Mouse (Mus musculus) ovary, adult 18-20 months (tissue): Measurements from ENCODE around the gene Pla2g4b.
A peak's percentile ranks its signal among the peaks of the same experiment; 100 is the strongest.

ENCODE experiments used
- DNase-seq: peaks from one replicate; pipeline ENCODE4 v3.0.0; 2022; ENCODE audit warnings: low spot score, mixed read lengths

Gene Pla2g4b

GRCm38 (mm10) chr2:120015882-120016281 lies 17.3 kb upstream of the Pla2g4b start:
- DNase-seq = no peak

- no peak for DNase-seq
These were observed 15.6 kb upstream of the Pla2g4b start for GRCm38 (mm10) chr2:120017599-120017998.

- DNase-seq = peak; percentile 87
These were observed 8.9 kb upstream of the Pla2g4b start for GRCm38 (mm10) chr2:120024337-120024736.

DNA sequence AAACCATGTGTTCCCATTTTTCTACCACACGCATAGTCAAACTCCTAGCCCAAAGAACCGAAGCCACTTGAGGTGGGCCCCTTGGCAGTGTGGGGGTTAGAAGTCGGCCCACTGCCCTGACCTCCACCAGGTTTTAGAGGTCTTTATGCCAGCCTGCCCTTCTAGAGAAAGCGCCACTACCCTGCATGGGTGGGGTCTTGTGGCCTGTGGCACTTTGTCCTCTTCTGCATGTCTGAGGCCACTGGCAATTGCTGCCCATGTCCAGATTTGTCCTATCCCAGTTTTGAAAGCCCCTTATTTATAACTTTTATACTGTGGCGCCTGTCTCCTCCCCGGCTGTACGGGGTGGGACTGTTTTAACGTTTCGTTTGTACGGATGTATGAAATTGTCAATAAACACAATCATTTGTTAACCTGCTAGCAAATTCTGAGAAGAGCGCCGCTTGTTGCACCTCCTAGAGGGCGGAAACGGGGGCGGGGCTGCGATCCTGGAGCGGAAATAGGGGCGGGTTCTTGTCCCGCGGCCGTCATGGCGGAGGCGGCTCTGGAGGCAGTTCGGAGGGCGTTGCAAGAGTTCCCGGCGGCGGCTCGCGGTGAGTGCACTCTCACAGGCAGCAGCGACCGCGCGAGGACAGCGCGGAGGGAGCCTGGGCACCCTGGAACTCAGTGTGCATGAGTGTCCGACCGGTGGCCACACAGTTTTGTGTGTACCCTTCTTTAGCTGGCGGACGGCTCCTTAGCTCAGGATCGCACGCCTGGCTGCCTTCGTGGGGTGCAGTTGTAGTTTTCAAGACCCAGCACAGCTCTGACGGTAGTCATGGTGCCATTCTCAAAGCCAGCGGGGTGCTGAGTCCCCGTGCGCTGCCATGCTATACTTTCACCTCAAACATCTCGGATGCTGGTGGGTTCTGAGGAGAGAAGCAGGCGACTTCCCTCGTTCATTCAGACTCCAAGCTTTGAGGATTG lies 6.0 kb upstream of the Pla2g4b start, which contains the start of the genes Jmjd7 and Gm28042:
Jmjd7 (plus strand) TSS at position 500 of the 966 bp plus-strand sequence.
Gm28042 (plus strand) TSS at position 510 of the 966 bp plus-strand sequence.
- peak; percentile 84 for DNase-seq

DNA sequence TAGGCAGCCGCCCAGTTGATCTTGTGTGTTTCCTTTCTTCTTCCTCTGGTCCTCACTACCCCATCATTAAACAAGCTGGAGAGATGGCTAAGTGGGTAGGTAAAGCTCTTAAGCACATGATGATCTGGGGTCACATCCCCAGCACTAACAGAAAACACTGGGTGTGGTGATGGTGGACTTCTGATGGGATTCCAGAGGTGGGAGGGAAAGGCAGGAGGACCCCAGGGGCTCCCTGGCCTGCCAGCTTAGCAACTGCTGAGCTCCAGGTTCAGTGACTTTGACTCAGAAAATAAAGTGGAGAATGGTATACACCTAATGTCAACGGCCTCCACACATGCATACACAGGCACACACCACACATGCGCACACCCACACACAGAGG lies 5.3 kb upstream of the Pla2g4b start:
- DNase-seq = no peak

DNA sequence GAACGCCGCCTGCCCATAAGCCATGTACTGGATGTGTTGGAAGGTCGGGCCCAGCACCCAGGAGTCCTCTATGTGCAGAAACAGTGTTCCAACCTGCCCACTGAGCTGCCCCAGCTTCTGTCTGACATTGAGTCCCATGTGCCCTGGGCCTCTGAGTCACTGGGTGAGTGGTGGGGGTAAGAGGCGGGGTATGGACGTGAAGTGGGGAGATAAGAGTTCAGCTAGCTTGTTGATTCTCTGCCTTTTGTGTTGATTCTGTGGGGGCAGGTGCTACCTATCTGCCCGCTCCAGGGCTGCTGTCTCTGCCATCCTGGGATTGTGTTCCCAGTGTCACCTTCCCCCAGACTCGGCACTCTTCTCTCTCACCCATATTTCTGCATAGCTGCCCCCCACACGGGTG lies 2.8 kb upstream of the Pla2g4b start:
- no peak for DNase-seq

GRCm38 (mm10) chr2:120033726-120034125 lies 509 bp downstream of the Pla2g4b start:
- DNase-seq = no peak

- DNase-seq = no peak
These were observed 4.5 kb downstream of the Pla2g4b start for GRCm38 (mm10) chr2:120037744-120038143.

DNA sequence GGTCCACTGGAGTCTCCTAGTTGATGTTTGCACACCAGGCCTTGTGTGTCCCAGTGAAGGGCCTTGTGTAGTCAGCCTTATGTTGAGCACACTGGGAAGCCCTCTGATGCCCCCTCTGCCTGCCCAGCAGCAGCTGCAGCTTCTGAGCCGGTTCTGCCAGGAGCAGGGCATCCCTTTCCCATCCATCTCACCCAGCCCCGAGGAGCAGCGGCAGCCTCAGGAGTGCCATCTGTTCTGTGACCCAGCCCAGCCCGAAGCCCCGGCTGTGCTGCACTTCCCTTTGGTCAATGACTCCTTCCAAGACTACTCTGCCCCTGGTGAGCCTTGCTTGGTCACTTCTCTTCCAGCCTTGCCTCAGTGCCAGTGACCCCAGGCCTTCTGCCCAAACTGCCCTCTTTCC lies 7.8 kb downstream of the Pla2g4b start:
- no peak for DNase-seq

DNA sequence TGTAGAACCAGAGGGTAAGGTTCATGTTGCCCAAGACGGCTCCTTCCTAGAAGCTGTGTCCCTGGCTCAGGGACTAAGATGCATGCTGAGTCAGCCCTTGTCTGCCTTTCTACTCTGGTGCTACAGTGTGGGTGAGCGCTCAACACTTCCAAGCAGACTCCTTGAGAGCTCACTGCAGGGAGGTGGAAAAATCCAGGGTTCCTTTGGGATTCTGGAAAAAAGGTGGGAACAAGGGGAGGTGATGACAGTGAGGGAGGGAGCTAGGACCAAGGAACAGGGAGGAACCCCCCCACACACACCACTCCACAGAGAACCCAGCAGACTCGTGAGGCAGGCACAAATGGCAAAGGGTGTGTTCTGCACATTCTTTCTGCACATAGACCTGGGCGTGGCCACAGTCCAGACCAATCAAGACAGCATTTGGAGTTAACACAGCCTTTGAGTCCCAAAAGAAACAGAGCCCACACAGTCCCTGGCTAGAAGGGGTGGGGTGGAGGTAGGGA lies 10.9 kb downstream of the Pla2g4b start:
- peak; percentile 59 for DNase-seq

DNA sequence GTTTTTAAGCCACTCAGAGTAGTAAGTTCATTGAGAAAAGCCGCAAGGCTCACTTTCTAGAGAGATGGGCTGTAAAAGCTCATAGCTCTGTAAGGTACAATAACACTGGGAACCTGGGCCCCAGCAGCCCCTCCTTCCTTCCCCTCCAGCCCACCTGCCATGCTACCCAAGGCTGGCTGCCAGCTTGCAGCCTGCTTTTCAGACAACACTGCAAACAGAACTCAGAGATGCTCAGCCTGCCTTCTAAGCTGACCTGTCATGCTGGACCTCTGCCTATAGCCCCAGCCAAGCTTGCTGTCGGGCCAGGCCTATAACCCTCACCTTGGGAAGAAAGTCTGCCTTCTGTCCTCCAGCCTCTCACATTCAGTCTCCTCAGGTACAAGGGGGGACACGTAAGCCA lies 11.5 kb downstream of the Pla2g4b start:
- no peak for DNase-seq

- DNase-seq = no peak
These were observed 13.5 kb downstream of the Pla2g4b start for GRCm38 (mm10) chr2:120046486-120047310.

DNA sequence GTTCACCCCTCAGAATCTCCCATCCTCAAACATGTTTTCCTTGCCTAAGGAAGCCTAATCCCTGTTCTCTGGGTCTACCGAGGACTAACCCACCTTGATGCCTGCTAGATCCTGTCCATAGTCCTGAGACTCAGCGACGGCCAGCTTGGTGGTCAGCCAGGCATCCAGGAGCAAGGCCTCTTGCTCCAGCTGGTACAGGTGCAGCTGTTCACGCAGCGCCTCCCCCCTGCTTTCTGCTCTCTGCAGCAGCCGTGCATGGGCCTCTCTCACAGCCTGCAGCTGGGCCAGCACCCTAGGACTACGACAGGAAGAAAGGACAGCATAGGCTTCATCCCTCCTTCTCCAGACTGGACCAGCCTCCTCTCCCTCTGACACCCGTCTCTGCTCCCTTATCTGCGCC lies 15.0 kb downstream of the Pla2g4b start:
- DNase-seq = no peak

GRCm38 (mm10) chr2:120049632-120050274 lies 16.5 kb downstream of the Pla2g4b start:
- DNase-seq = no peak

DNA sequence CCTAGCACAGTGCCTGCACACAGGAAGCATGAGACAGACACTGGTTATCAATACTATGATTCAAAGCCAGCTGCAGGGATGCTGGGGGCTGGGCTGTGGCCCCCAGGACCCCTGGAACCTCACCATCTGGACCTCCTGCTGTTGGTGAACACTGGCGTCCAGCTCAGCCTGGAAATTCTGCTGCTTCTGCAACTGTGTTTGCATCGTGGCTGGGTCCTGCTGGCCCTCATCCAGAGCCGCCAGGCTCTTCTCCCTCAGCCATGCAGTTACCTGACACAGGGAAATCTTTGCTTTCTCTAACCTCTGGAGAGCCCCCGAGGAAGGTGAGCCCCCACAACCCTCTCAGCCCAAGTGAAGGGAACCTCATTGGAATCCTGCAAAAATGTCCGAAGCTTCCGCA lies 18.2 kb downstream of the Pla2g4b start:
- DNase-seq = no peak

GRCm38 (mm10) chr2:120054771-120055552 lies 21.7 kb downstream of the Pla2g4b start:
- DNase-seq = peak; percentile 81

GRCm38 (mm10) chr2:120055923-120056322 lies 22.7 kb downstream of the Pla2g4b start:
- DNase-seq = no peak

DNA sequence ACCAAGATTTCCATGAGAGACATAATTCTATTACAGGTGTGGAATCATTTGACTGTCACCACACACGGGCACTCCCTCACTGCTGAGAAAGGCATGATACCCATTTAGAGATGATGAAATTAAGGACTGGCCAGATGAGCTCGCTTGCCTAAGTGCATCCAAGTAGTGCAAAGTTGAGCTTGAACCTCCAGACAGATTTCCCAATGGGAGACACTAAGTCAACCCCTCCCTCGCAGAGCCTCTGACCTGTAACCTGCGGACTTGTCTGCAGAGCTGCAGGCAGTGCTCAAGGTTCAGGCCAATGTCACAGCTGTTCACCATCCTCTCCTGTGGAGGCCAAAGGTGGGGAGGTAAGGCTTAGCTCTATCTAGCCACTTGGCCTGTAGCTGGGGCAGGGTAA lies 25.6 kb downstream of the Pla2g4b start:
- DNase-seq = no peak

GRCm38 (mm10) chr2:120059466-120059865 lies 26.2 kb downstream of the Pla2g4b start:
- DNase-seq = no peak

GRCm38 (mm10) chr2:120060190-120060589 lies 27.0 kb downstream of the Pla2g4b start:
- DNase-seq = no peak

DNA sequence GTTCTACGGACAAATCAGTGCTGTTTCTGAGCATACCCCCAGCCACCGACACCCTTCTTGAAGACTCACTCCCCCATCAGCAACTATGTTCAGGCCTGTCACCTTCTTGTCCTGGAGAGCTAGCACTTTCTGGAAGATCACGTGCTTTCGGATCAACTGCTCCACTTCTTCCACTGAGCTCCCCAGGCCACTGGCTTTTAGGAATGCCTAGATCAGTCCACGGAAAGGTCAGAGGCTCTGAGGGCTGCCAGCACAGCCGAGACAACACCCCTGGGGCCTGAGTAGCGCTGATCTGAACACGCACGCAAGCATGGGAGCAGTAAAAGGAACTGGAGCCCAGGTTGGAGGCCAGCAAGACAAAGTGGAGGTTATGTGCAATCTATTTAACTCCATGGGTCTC lies 27.4 kb downstream of the Pla2g4b start:
- no peak for DNase-seq
